Mouse (Mus musculus) C2C12 (cell line): ENCODE data around the gene Trim41. TPM values are rescaled to one million over a fixed set of nuclear protein-coding genes. Genes with fewer than 3 reads are reported as not detected.

Source experiments
- H3K27me3 ChIP-seq: one replicate; pipeline ENCODE4 v1.6.1; 2011; ENCODE audit not compliant: control insufficient read depth, insufficient read depth, insufficient read length
- H3K36me3 ChIP-seq: one replicate; pipeline ENCODE4 v1.6.1; 2011; ENCODE audit not compliant: control insufficient read depth, insufficient read depth
- H3K4me3 ChIP-seq: one replicate; pipeline ENCODE4 v1.5.1; 2011; ENCODE audit warnings: mild to moderate bottlenecking, control low read depth; ENCODE audit not compliant: poor library complexity, insufficient read depth, severe bottlenecking
- H3K79me2 ChIP-seq: one replicate; pipeline ENCODE4 v1.6.1; 2011; ENCODE audit not compliant: control insufficient read depth, insufficient read depth
- H3K79me3 ChIP-seq: one replicate; pipeline ENCODE4 v1.6.1; 2011; ENCODE audit warnings: low read depth, control low read depth
- H3ac ChIP-seq: one replicate; pipeline ENCODE3; 2011; ENCODE audit warnings: low read depth; ENCODE audit not compliant: control insufficient read depth, insufficient read length
- CEBPB ChIP-seq: IDR thresholded peaks from one replicate; pipeline ENCODE4 v1.6.1; 2011; ENCODE audit warnings: low read depth, mild to moderate bottlenecking, control low read depth, moderate library complexity
- CTCF ChIP-seq: IDR thresholded peaks from one replicate; pipeline ENCODE4 v1.5.1; 2011; ENCODE audit not compliant: control insufficient read depth, insufficient read depth, insufficient read length
- FOSL1 ChIP-seq: IDR thresholded peaks from one replicate; pipeline ENCODE4 v1.8.0; 2011; ENCODE audit warnings: mild to moderate bottlenecking, low read length; ENCODE audit not compliant: poor library complexity, insufficient read depth, severe bottlenecking
- MAX ChIP-seq: IDR thresholded peaks from one replicate; pipeline ENCODE4 v1.6.1; 2011; ENCODE audit warnings: mild to moderate bottlenecking, control low read depth
- MYOD1 ChIP-seq: IDR thresholded peaks from one replicate; pipeline ENCODE4 v1.6.1; 2011; ENCODE audit warnings: low read depth; ENCODE audit not compliant: control insufficient read depth, insufficient read length
- MYOG ChIP-seq: IDR thresholded peaks from one replicate; pipeline ENCODE4 v1.6.1; 2011; ENCODE audit not compliant: control insufficient read depth, insufficient read length; ENCODE audit errors: extremely low read depth
- USF1 ChIP-seq: IDR thresholded peaks from one replicate; pipeline ENCODE4 v1.6.1; 2011; ENCODE audit warnings: low read depth, mild to moderate bottlenecking, control low read depth, moderate library complexity
- polyA plus RNA-seq: library from polyadenylated mRNA; unstranded; fragments of >200 nt; fragmentation: generic; extraction: Trizol; gene quantifications from one replicate; pipeline ENCODE4 v1.2.1, GENCODE M21; 2012; ENCODE audit warnings: missing spikeins

The Trim41 gene
- polyA plus RNA-seq, 1 experiment = 24.4 TPM

DNA sequence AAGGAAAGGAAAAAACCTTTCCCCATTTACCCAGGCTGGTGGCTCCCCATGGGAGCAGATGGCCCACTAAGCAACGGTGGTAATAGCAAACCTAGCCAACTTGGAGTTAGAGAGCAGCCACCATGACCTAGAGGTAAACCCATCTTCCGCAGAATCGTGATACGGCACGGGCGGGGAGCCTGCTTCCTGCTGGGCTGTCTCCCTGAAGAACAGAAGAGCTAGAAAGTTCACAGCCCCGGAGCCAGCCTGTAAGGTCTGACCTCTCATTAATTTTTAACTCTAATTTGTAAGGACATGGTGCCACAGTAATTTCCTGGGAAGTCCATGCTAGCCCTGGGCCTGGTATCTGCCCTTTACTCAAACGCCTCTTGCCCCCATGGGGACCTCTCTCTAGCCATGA lies 26.2 kb downstream of the Trim41 start:
- no peak for TF ChIP-seq MYOG
- no peak for TF ChIP-seq USF1
- TF ChIP-seq CTCF = no peak
- no peak for TF ChIP-seq FOSL1
- TF ChIP-seq MYOD1 = no peak
- TF ChIP-seq MAX = no peak
- no peak for TF ChIP-seq CEBPB

DNA sequence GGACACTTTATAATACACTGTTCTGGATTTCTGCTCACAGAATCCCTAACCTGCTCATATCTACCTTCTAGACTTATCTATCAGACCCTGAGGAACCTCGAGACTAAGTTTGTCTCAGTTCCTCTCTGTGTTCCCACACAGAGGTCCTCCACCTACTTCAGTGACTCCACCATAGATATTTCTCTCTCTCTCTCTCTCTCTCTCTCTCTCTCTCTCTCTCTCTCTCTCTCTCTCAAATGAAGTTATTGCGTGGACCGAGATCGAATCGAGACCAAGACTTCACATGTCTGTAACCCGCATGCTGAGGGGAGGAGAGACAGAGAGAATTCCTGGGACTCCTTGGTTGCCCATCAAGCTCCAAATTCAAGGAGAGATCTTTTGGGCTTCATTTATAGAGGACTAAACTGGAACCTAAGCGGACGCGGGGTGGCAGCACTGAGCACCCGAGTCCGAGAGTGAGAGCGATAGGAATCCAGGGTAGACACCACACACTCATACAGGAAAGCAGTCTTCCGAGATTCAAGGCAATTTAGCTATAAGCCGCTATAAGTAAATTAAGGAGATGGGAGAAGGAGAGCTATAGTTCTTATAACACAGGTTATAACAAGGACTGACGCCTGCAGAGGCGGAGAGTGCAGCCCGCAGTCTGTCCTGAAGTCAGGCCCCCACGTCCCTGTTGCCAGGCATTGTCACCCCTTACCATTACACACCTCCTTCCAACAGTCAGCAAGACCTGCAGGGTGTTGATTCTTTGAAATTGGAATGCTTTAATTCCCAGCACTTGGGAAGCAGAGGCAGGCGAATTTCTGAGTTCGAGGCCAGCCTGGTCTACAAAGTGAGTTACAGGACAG lies 27.0 kb downstream of the Trim41 start:
- Histone ChIP-seq H3K27me3 (no peaks in the 10 kb centered on the region), H3K4me3 (no peak overlapping the region), H3K79me2 (no peaks in the 10 kb centered on the region), H3ac (peak overlapping the region; percentile 42), H3K79me3 (no peaks in the 10 kb centered on the region), H3K36me3 (no peaks in the 10 kb centered on the region)
- TF ChIP-seq CTCF = peak; percentile 70
- no peak for TF ChIP-seq MAX

More for the DNA sequence above, 26.2 kb downstream of the Trim41 start:
- H3K27me3 ChIP-seq = no peaks in the 10 kb centered on the region
- no peaks in the 10 kb centered on the region for H3K79me3 ChIP-seq
- H3K36me3 ChIP-seq = no peaks in the 10 kb centered on the region
- no peaks in the 10 kb centered on the region for H3K79me2 ChIP-seq
- no peak overlapping the region for H3ac ChIP-seq
- no peak overlapping the region for H3K4me3 ChIP-seq

DNA sequence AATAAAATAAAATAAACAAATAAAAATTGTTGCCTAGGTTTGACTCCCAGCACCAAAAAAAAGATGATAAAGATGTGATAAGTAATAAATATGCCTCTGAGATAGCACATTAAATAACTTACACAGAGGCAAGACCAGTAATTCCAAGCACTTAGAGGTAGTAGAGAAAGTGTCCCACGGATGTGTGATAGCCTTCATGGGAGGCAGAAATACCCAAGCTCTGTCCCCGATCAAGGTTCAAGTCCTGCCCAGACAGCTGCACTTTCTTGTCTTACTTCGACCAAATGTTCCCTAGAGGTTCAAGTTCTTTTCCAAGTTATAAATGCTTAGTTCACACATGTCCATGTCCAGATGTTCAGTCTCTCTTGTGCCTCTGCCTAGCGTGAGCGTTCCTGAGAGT lies 27.9 kb downstream of the Trim41 start:
- Histone ChIP-seq H3ac (no peak overlapping the region), H3K79me2 (no peaks in the 10 kb centered on the region), H3K79me3 (no peaks in the 10 kb centered on the region), H3K36me3 (no peaks in the 10 kb centered on the region), H3K27me3 (no peaks in the 10 kb centered on the region), H3K4me3 (no peak overlapping the region)
- no peak for TF ChIP-seq CEBPB

- H3K79me2 ChIP-seq = no peaks in the 10 kb centered on the region
- no peaks in the 10 kb centered on the region for H3K36me3 ChIP-seq
- TF ChIP-seq CTCF (peak; percentile 51), MYOD1 (no peak)
- no peak overlapping the region for H3K4me3 ChIP-seq
- H3ac ChIP-seq = no peak overlapping the region
- H3K27me3 ChIP-seq = no peaks in the 10 kb centered on the region
- no peaks in the 10 kb centered on the region for H3K79me3 ChIP-seq
These were observed 28.7 kb downstream of the Trim41 start for GRCm38 (mm10) chr11:48788311-48789089.

DNA sequence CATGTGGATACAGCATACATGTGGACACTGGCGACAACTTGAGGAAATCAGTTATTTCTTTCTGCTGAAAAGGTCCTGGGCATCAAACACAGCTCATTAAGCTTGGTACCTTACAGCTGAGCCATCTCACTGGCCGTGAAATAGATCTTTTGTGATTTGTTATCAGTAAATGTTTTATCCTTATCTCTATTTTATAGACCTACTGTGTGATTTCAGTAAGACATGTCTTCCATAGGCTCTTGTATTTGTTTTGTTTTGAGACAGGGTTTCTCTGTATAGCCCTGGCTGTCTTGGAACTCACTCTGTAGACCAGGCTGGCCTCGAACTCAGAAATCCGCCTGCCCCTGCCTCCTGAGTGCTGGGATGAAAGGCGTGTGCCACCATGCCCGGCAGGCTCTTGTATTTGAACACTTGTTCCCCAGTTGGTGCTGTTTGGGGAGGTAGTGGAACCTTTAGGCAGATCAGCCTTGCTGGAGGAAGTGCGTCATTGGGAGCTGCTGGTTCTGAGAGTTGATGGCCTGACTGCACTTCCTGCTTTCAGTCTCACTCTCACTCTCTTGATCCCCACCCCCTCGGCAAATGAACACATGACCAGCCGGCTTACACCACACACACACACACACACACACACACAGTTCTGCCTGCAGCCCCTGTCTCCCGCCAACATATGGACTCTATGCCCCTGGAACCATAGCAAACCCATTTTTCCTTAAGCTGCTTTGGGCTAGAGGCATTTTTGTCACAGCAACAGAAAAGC lies 29.5 kb downstream of the Trim41 start:
- no peak for TF ChIP-seq USF1
- TF ChIP-seq MAX = no peak
- TF ChIP-seq MYOD1 = no peak
- TF ChIP-seq FOSL1 = no peak
- Histone ChIP-seq H3ac (no peak overlapping the region), H3K79me3 (no peaks in the 10 kb centered on the region), H3K79me2 (no peaks in the 10 kb centered on the region), H3K27me3 (no peaks in the 10 kb centered on the region), H3K4me3 (no peak overlapping the region), H3K36me3 (no peaks in the 10 kb centered on the region)

DNA sequence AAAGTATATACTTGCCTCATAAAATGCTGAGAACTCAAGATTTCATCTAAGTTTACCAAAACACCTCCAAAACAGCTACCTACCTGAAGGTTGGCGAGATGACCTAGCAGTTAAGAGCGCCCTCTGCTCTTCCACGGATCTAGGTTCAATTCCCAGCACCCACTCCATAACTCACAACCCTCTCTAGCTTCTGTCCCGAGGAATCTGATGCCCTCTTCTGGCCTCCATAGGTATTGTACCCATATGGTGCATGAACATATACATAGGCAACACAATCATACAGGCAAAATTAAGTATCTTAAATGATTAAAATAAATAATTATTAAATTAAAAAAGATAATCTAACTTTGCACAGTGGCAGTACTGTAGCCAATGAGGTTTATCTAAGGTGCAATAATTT lies 34.9 kb downstream of the Trim41 start:
- TF ChIP-seq MYOD1 (no peak), FOSL1 (no peak), MAX (no peak), CTCF (no peak), MYOG (no peak), CEBPB (no peak), USF1 (no peak)
- H3K36me3 ChIP-seq = no peaks in the 10 kb centered on the region
- no peaks in the 10 kb centered on the region for H3K79me2 ChIP-seq
- no peaks in the 10 kb centered on the region for H3K79me3 ChIP-seq
- no peaks in the 10 kb centered on the region for H3K27me3 ChIP-seq
- no peak overlapping the region for H3K4me3 ChIP-seq
- H3ac ChIP-seq = no peak overlapping the region
